Mouse (Mus musculus) MEL (cell line): ENCODE data around the gene Afap1l2.

Experiments used
- CTCF ChIP-seq, 3 experiments: IDR thresholded peaks in 2 of 3; conservative IDR thresholded peaks in 1 of 3; 2 replicates each; pipeline ENCODE4 v1.5.1; 2011 to 2012; ENCODE audit warnings: low read length in 3 of 3, low read depth in 2 of 3, mild to moderate bottlenecking in 2 of 3, improper control_type of control experiment in 1 of 3, inconsistent platforms in 1 of 3, mixed read lengths in 1 of 3, moderate library complexity in 1 of 3; ENCODE audit not compliant: control insufficient read depth in 1 of 3, insufficient read depth in 1 of 3, poor library complexity in 1 of 3, severe bottlenecking in 1 of 3
- EP300 ChIP-seq, 2 experiments: IDR thresholded peaks; 2 replicates each; pipeline ENCODE4 v1.6.1; 2011; ENCODE audit warnings: improper control_type of control experiment in 2 of 2, low read length in 2 of 2, low read depth in 1 of 2, mild to moderate bottlenecking in 1 of 2
- ETS1 ChIP-seq: IDR thresholded peaks from 2 replicates; pipeline ENCODE4 v1.6.1; 2012; ENCODE audit warnings: low read depth, mild to moderate bottlenecking, inconsistent platforms, low read length, improper control_type of control experiment, moderate library complexity
- GATA1 ChIP-seq: IDR thresholded peaks from 2 replicates; pipeline ENCODE4 v1.6.1; 2011; ENCODE audit warnings: low read depth, low read length, improper control_type of control experiment
- UBTF ChIP-seq: IDR thresholded peaks from 2 replicates; pipeline ENCODE4 v1.6.1; 2012; ENCODE audit warnings: low read depth, mild to moderate bottlenecking, inconsistent platforms, low read length, improper control_type of control experiment, moderate library complexity, borderline replicate concordance; ENCODE audit not compliant: insufficient read depth

GRCm38 (mm10) chr19:56937911-56938310 lies 70.1 kb downstream of the Afap1l2 start:
- no peak for TF ChIP-seq CTCF (IDR thresholded peaks at IDR 0.05 in 2 of 3, conservative IDR thresholded peaks at IDR 0.05 in 1 of 3; ENCODE audit: control insufficient read depth in 1 of 3, insufficient read depth in 1 of 3, low read depth in 2 of 3, low read length in 3 of 3, poor library complexity in 1 of 3, severe bottlenecking in 1 of 3)
- no peak for TF ChIP-seq UBTF
- no peak for TF ChIP-seq EP300 (IDR thresholded peaks at IDR 0.05; ENCODE audit: low read depth in 1 of 2, low read length in 2 of 2)
- no peak for TF ChIP-seq ETS1
- TF ChIP-seq GATA1 = no peak
